Mouse (Mus musculus): ENCODE results near the gene Eral1. TPM values are rescaled to one million over a fixed set of nuclear protein-coding genes. Genes with fewer than 3 reads are reported as not detected.
A peak's percentile ranks its signal among the peaks of the same experiment; 100 is the strongest.

The Eral1 gene
- polyA plus RNA-seq, 1 experiment from 2014 or later: 25.0 TPM

DNA sequence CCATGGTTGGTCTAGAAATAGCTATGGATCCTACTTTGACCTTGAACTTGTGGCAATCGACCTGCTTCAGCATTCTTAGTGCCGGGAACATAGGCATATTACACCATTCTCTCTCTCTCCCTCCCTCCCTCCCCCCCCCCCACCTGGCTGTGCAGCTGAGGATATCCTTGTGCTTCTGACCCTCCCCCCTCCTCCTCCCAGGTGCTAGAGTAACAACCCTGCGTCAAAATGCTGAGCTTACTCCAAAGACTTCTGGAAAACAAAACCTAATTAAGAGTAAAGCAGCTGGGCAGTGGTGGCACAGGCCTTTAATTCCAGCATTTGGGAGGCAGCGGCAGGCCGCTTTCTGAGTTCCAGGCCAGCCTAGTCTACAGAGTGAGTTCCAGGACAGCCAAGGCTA lies 11.1 kb downstream of the Eral1 start:
- Histone ChIP-seq H3K27ac (no peak overlapping the region), H3K4me3 (replicated peaks; ENCODE audit: low read depth, low read length) (no peak overlapping the region), H3K9me3 (replicated peaks; ENCODE audit: low read length) (no peaks in the 10 kb centered on the region), H3K4me2 (ENCODE audit: low read length) (no peak overlapping the region), H3K9ac (ENCODE audit: low read depth, low read length) (no peak overlapping the region), H3K36me3 (ENCODE audit: insufficient read depth, low read length) (peaks cover 8% of the 10 kb centered on the region), H3K27me3 (ENCODE audit: insufficient read depth, low read length) (no peaks in the 10 kb centered on the region), H3K4me1 (replicated peaks; ENCODE audit: insufficient read depth, low read length) (no peaks in the 10 kb centered on the region)
- ATAC-seq (replicated peaks; ENCODE audit: low FRiP score, low read depth) (no peak), DNase-seq (ENCODE audit: low spot score) (no peak)
- 76% methylated on average over 5 of the region's 5 CpGs for WGBS
- no peak for TF ChIP-seq CTCF (IDR thresholded peaks at IDR 0.05; ENCODE audit: low read depth)

GRCm38 (mm10) chr11:78067566-78067965 lies 12.6 kb downstream of the Eral1 start:
- no peak overlapping the region for H3K9ac ChIP-seq (ENCODE audit: low read depth, low read length)

GRCm38 (mm10) chr11:78066641-78067040 lies 13.5 kb downstream of the Eral1 start:
- TF ChIP-seq CTCF (IDR thresholded peaks at IDR 0.05; ENCODE audit: low read depth): no peak
- Histone ChIP-seq H3K36me3 (ENCODE audit: insufficient read depth, low read length) (no peaks in the 10 kb centered on the region), H3K27ac (no peak overlapping the region), H3K27me3 (ENCODE audit: insufficient read depth, low read length) (no peaks in the 10 kb centered on the region), H3K9ac (ENCODE audit: low read depth, low read length) (no peak overlapping the region), H3K4me3 (replicated peaks; ENCODE audit: low read depth, low read length) (no peak overlapping the region), H3K9me3 (replicated peaks; ENCODE audit: low read length) (no peaks in the 10 kb centered on the region), H3K4me2 (ENCODE audit: low read length) (no peak overlapping the region), H3K4me1 (replicated peaks; ENCODE audit: insufficient read depth, low read length) (no peaks in the 10 kb centered on the region)
- WGBS: 49% methylated on average over 2 of the region's 2 CpGs
- DNase-seq (ENCODE audit: low spot score): no peak
- no peak for ATAC-seq (replicated peaks; ENCODE audit: low FRiP score, low read depth)

More at GRCm38 (mm10) chr11:78067566-78067965, 12.6 kb downstream of the Eral1 start:
- no peak overlapping the region for H3K27ac ChIP-seq
- DNase-seq (ENCODE audit: low spot score) (no peak), ATAC-seq (replicated peaks; ENCODE audit: low FRiP score, low read depth) (no peak)
- no peak overlapping the region for H3K4me2 ChIP-seq (ENCODE audit: low read length)
- no peak for TF ChIP-seq CTCF (IDR thresholded peaks at IDR 0.05; ENCODE audit: low read depth)
- H3K36me3 ChIP-seq (ENCODE audit: insufficient read depth, low read length): no peaks in the 10 kb centered on the region
- no peaks in the 10 kb centered on the region for H3K27me3 ChIP-seq (ENCODE audit: insufficient read depth, low read length)
- no peak overlapping the region for H3K4me3 ChIP-seq (replicated peaks; ENCODE audit: low read depth, low read length)
- no peaks in the 10 kb centered on the region for H3K4me1 ChIP-seq (replicated peaks; ENCODE audit: insufficient read depth, low read length)
- WGBS: 62% methylated on average over 5 of the region's 5 CpGs
- H3K9me3 ChIP-seq (replicated peaks; ENCODE audit: low read length): no peaks in the 10 kb centered on the region

GRCm38 (mm10) chr11:78065906-78066305 lies 14.3 kb downstream of the Eral1 start:
- Histone ChIP-seq H3K4me1 (replicated peaks; ENCODE audit: insufficient read depth, low read length) (no peaks in the 10 kb centered on the region), H3K9me3 (replicated peaks; ENCODE audit: low read length) (no peaks in the 10 kb centered on the region), H3K36me3 (ENCODE audit: insufficient read depth, low read length) (no peaks in the 10 kb centered on the region), H3K27ac (no peak overlapping the region), H3K27me3 (ENCODE audit: insufficient read depth, low read length) (no peaks in the 10 kb centered on the region), H3K4me2 (ENCODE audit: low read length) (no peak overlapping the region), H3K9ac (ENCODE audit: low read depth, low read length) (no peak overlapping the region), H3K4me3 (replicated peaks; ENCODE audit: low read depth, low read length) (no peak overlapping the region)
- no peak for TF ChIP-seq CTCF (IDR thresholded peaks at IDR 0.05; ENCODE audit: low read depth)
- DNase-seq (ENCODE audit: low spot score) (no peak), ATAC-seq (replicated peaks; ENCODE audit: low FRiP score, low read depth) (no peak)
- 54% methylated on average over 2 of the region's 2 CpGs for WGBS

GRCm38 (mm10) chr11:78062563-78062962 lies 17.6 kb downstream of the Eral1 start:
- Histone ChIP-seq H3K27ac (no peak overlapping the region), H3K9me3 (replicated peaks; ENCODE audit: low read length) (no peaks in the 10 kb centered on the region), H3K4me2 (ENCODE audit: low read length) (no peak overlapping the region), H3K4me3 (replicated peaks; ENCODE audit: low read depth, low read length) (no peak overlapping the region), H3K9ac (ENCODE audit: low read depth, low read length) (no peak overlapping the region), H3K27me3 (ENCODE audit: insufficient read depth, low read length) (no peaks in the 10 kb centered on the region), H3K4me1 (replicated peaks; ENCODE audit: insufficient read depth, low read length) (no peaks in the 10 kb centered on the region), H3K36me3 (ENCODE audit: insufficient read depth, low read length) (peaks cover 14% of the 10 kb centered on the region)
- TF ChIP-seq CTCF (IDR thresholded peaks at IDR 0.05; ENCODE audit: low read depth): no peak
- 72% methylated on average over 1 of the region's 1 CpGs for WGBS
- ATAC-seq (replicated peaks; ENCODE audit: low FRiP score, low read depth) (no peak), DNase-seq (ENCODE audit: low spot score) (no peak)

GRCm38 (mm10) chr11:78059833-78060757 lies 20.1 kb downstream of the Eral1 start:
- WGBS: 49% methylated on average over 9 of the region's 9 CpGs
- H3K27me3 ChIP-seq (ENCODE audit: insufficient read depth, low read length): no peaks in the 10 kb centered on the region

More at GRCm38 (mm10) chr11:78059833-78060757, 20.1 kb downstream of the Eral1 start:
- peak; percentile 89 for TF ChIP-seq CTCF (IDR thresholded peaks at IDR 0.05; ENCODE audit: low read depth)
- Histone ChIP-seq H3K9ac (ENCODE audit: low read depth, low read length) (no peak overlapping the region), H3K4me2 (ENCODE audit: low read length) (no peak overlapping the region), H3K4me1 (replicated peaks; ENCODE audit: insufficient read depth, low read length) (no peaks in the 10 kb centered on the region), H3K4me3 (replicated peaks; ENCODE audit: low read depth, low read length) (no peak overlapping the region), H3K27ac (no peak overlapping the region), H3K36me3 (ENCODE audit: insufficient read depth, low read length) (peaks cover 26% of the 10 kb centered on the region), H3K9me3 (replicated peaks; ENCODE audit: low read length) (no peaks in the 10 kb centered on the region)
- ATAC-seq (replicated peaks; ENCODE audit: low FRiP score, low read depth) (peak; percentile 76), DNase-seq (ENCODE audit: low spot score) (peak; percentile 79)
